Comparison of ENCODE assay signal across 9 mouse cellular contexts in genomic region chr9:98244223-98244622, GRCm38 (mm10). TPM values are rescaled to one million over a fixed set of nuclear protein-coding genes. Genes with fewer than 3 reads are reported as not detected.
A peak's percentile ranks its signal among the peaks of the same experiment; 100 is the strongest.
DNase-seq lines count a peak whose midpoint lies in the region; ATAC-seq lines count a peak whose summit lies in the region.
"Had no signal": no experiment of that assay in that cellular context is flagged by ENCODE, and none has a peak within 500 bp of the region (broad histone marks: within the 10 kb centered on the region; RNA-seq: fewer than 3 reads in every experiment).

No protein-coding gene starts in this region.

- WGBS in midbrain, embryonic 14.5 days = 47% methylated on average over 2 of the region's 2 CpGs

- DNase-seq in heart, postnatal 4 days = peak; percentile 19
- no peak for DNase-seq in heart, adult 9 months (ENCODE audit: low spot score in 2 of 2)
- peak; percentile 5 for DNase-seq in adrenal gland, adult 8-10 months
- peak; percentile 14 for DNase-seq in embryo, embryonic 9.5 days (ENCODE audit: extremely low spot score)
- peak; percentile 49 to 71 for DNase-seq in layer of hippocampus, adult 8-10 months (ENCODE audit: low spot score in 2 of 2)
- peak; percentile 84 for DNase-seq in midbrain, embryonic 14.5 days
- no peak for DNase-seq in thymus, postnatal 36 days

- no peak overlapping the region for H3K4me3 ChIP-seq in midbrain, embryonic 14.5 days (replicated peaks; ENCODE audit: low read depth, low read length)
- H3K4me3 ChIP-seq: midbrain, embryonic 12.5 days had no signal

- H3K36me3 ChIP-seq in midbrain, embryonic 14.5 days (ENCODE audit: control insufficient read depth, insufficient read depth, low read length) = no peaks in the 10 kb centered on the region
- H3K36me3 ChIP-seq: midbrain, embryonic 12.5 days had no signal

- H3K4me1 ChIP-seq in midbrain, embryonic 14.5 days (ENCODE audit: control insufficient read depth, insufficient read depth, low read length) = no peaks in the 10 kb centered on the region
- H3K4me1 ChIP-seq: midbrain, embryonic 12.5 days had no signal

- no peaks in the 10 kb centered on the region for H3K9me3 ChIP-seq in midbrain, embryonic 14.5 days (ENCODE audit: control insufficient read depth, low read length)
- H3K9me3 ChIP-seq: midbrain, embryonic 12.5 days had no signal

- ATAC-seq in midbrain, embryonic 14.5 days (ENCODE audit: low FRiP score, low TSS enrichment) = no peak
- ATAC-seq in megakaryocyte-erythroid progenitor cell, adult 5-6 weeks (replicated peaks; ENCODE audit: low FRiP score, low TSS enrichment, poor library complexity, severe bottlenecking) = no peak

- no peak overlapping the region for H3K9ac ChIP-seq in midbrain, embryonic 14.5 days (replicated peaks; ENCODE audit: low read length)
- H3K9ac ChIP-seq: midbrain, embryonic 12.5 days had no signal

- no peak overlapping the region for H3K27ac ChIP-seq in midbrain, embryonic 14.5 days (replicated peaks; ENCODE audit: low read depth, low read length)
- H3K27ac ChIP-seq: midbrain, embryonic 12.5 days had no signal

- H3K27me3 ChIP-seq in midbrain, embryonic 14.5 days (ENCODE audit: control insufficient read depth, insufficient read depth, low read length) = no peaks in the 10 kb centered on the region
- H3K27me3 ChIP-seq: midbrain, embryonic 12.5 days had no signal

- H3K4me2 ChIP-seq in midbrain, embryonic 14.5 days (ENCODE audit: low read length) = no peak overlapping the region
- H3K4me2 ChIP-seq: midbrain, embryonic 12.5 days had no signal

RNA-seq across cellular contexts. Expression of gene Nmnat3, which starts 43.0 kb away (rescaled TPM):
- 1 to 10 TPM; 9.1 to 9.8 TPM for total RNA-seq in heart, postnatal 4 days (2021)
- 10 to 100 TPM; 13.2 to 23.4 (median 19.4) TPM for total RNA-seq in adrenal gland, adult 8-10 months (2022)
- total RNA-seq in layer of hippocampus, adult 8-10 months (2022) = 1 to 10 TPM; 1.0 to 2.8 (median 2.4) TPM
- polyA plus RNA-seq in midbrain, embryonic 14.5 days (2014; fragmentation: Nextera tagmentation; extraction: Ambion mirVana) = 0.77 and 0.87 TPM in 2 replicates
- 36.1 and 45.5 TPM in 2 replicates for total RNA-seq in megakaryocyte-erythroid progenitor cell, adult 5-6 weeks (2014; fragmentation: Nextera tagmentation)
- total RNA-seq in megakaryocyte-erythroid progenitor cell, adult 5-6 weeks (2017) = 34.0 and 35.5 TPM in 2 replicates

Comparison
In these comparisons a context has a peak if more than half of its experiments do, and no peak if none do; other contexts are left out.
1. DNase-seq: peak in heart, postnatal 4 days (single experiment), adrenal gland, adult 8-10 months (single experiment), embryo, embryonic 9.5 days (single experiment), layer of hippocampus, adult 8-10 months (2 of 2) and midbrain, embryonic 14.5 days (single experiment); none in heart, adult 9 months (0 of 2) and thymus, postnatal 36 days (0 of 2).